Mouse (Mus musculus): ENCODE results near the gene Uba52.

DNA sequence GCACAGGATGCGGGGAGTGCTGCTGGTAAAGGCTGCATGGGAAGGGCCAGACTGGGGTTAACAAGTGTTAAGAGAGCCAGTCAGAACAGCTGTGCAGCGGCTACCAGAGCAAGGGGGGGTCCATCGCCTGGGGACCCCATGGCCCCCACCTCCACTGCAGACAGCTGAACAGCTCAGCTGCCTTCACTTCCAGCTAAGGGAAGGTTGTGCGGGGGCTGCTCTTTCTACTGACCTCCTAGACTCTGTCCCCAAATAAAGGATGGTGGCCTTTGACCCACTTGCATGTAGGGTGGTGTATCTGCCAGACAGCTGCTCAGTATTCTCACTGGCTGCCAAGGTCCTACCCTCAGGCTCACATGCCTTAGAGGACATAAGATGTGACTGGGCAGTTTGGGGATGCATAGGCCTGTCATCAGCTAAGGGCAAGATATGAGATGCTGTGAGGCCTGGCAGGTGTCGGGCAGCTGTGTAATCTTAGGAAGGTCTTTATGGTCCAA, 43.3 kb downstream of the Uba52 start:
- TF ChIP-seq CTCF (conservative IDR thresholded peaks at IDR 0.05; ENCODE audit: insufficient read depth, insufficient read length, low read depth, low read length) = no peak
- no peak for TF ChIP-seq POLR2A (IDR thresholded peaks at IDR 0.05; ENCODE audit: low read depth, low read length)

All from kidney, adult 2 months (tissue).